Mouse (Mus musculus): ENCODE data around the gene Prss33.
A peak's percentile ranks its signal among the peaks of the same experiment; 100 is the strongest.

Gene Prss33

DNA sequence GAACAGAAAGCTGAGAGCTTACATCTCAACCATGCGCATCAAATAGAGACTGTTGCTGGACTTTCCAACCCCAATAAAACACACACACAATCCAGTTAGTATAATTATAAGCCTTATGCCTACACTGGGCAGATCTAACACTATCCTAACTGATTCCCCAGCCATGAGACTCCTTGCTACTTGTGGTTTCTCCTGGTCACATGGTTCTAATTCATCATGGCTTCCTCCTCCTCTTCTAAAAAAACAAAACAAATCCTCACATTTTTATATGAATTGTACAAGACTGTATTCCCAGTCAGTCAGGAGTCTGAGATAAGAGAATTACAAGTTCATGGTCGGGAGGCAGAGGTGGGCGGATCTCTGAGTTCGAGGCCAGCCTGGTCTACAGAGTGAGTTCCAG lies 46.9 kb downstream of the Prss33 start:
- no peak for ATAC-seq (ENCODE audit: insufficient number of reproducible peaks, low FRiP score, low TSS enrichment)

- peak; percentile 31; the same call in 1 of the 2 replicates for ATAC-seq (ENCODE audit: insufficient number of reproducible peaks, low FRiP score, low TSS enrichment)
These were observed 49.3 kb downstream of the Prss33 start for GRCm38 (mm10) chr17:23786510-23786931.

- ATAC-seq (ENCODE audit: insufficient number of reproducible peaks, low FRiP score, low TSS enrichment), result peak; percentile 90
These were observed 50.0 kb downstream of the Prss33 start, which contains the start of gene Flywch2 for GRCm38 (mm10) chr17:23785561-23786471. Flywch2 (minus strand) TSS chr17:23786081.

GRCm38 (mm10) chr17:23783352-23783751 lies 52.5 kb downstream of the Prss33 start:
- ATAC-seq (ENCODE audit: insufficient number of reproducible peaks, low FRiP score, low TSS enrichment), result no peak

All from cerebellum, adult (tissue).